Mouse (Mus musculus): ENCODE measurements around the gene Gm10097. TPM values are rescaled to one million over a fixed set of nuclear protein-coding genes. Genes with fewer than 3 reads are reported as not detected.

Gm10097 gene
- polyA plus RNA-seq, 1 experiment from 2014 or later, result 0.13 TPM

- no peaks in the 10 kb centered on the region for H3K4me1 ChIP-seq (ENCODE audit: control insufficient read depth, insufficient read depth, low read length)
- no peak overlapping the region for H3K27ac ChIP-seq (ENCODE audit: low read length)
- H3K27me3 ChIP-seq (ENCODE audit: control insufficient read depth, insufficient read depth, low read length), result no peaks in the 10 kb centered on the region
- no peaks in the 10 kb centered on the region for H3K9me3 ChIP-seq (replicated peaks; ENCODE audit: control insufficient read depth, low read length)
- peaks cover 14% of the 10 kb centered on the region for H3K36me3 ChIP-seq (ENCODE audit: control insufficient read depth, insufficient read depth, low read length)
- H3K4me2 ChIP-seq (ENCODE audit: low read depth, low read length), result no peak overlapping the region
- no peak overlapping the region for H3K9ac ChIP-seq (ENCODE audit: low read length)
- ATAC-seq (ENCODE audit: insufficient read depth, low FRiP score), result no peak
- 87% methylated on average over 7 of the region's 7 CpGs for WGBS
- H3K4me3 ChIP-seq (replicated peaks; ENCODE audit: low read length), result no peak overlapping the region
Observed at GRCm38 (mm10) chr10:5045213-5045612, 23.8 kb upstream of the Gm10097 start.

DNA sequence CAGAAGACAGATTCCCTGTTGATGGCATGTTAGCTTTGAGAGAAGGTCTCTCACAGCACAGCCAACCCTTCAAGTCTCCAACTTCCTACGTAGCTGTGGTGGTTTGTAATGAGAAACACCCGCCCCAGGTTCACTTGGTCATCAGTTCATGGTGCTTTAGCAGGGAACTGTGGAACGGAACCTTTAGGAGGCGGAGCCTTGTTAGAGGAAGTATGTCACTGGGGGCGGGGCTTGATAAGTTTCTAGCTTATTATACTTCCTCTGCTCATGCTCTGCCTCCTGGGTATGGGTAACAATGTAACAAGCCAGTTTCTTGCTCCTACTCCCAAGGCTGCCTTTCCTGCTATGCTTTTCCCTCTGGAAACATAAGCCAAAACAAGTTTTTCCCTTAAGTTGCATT is 23.3 kb upstream of the Gm10097 start:
- no peak overlapping the region for H3K27ac ChIP-seq (ENCODE audit: low read length)
- H3K9me3 ChIP-seq (replicated peaks; ENCODE audit: control insufficient read depth, low read length), result no peaks in the 10 kb centered on the region
- H3K9ac ChIP-seq (ENCODE audit: low read length), result no peak overlapping the region
- no peaks in the 10 kb centered on the region for H3K27me3 ChIP-seq (ENCODE audit: control insufficient read depth, insufficient read depth, low read length)
- WGBS, result 91% methylated on average over 5 of the region's 5 CpGs
- H3K4me1 ChIP-seq (ENCODE audit: control insufficient read depth, insufficient read depth, low read length), result no peaks in the 10 kb centered on the region
- peaks cover 11% of the 10 kb centered on the region for H3K36me3 ChIP-seq (ENCODE audit: control insufficient read depth, insufficient read depth, low read length)
- H3K4me2 ChIP-seq (ENCODE audit: low read depth, low read length), result no peak overlapping the region
- no peak overlapping the region for H3K4me3 ChIP-seq (replicated peaks; ENCODE audit: low read length)
- no peak for ATAC-seq (ENCODE audit: insufficient read depth, low FRiP score)

DNA sequence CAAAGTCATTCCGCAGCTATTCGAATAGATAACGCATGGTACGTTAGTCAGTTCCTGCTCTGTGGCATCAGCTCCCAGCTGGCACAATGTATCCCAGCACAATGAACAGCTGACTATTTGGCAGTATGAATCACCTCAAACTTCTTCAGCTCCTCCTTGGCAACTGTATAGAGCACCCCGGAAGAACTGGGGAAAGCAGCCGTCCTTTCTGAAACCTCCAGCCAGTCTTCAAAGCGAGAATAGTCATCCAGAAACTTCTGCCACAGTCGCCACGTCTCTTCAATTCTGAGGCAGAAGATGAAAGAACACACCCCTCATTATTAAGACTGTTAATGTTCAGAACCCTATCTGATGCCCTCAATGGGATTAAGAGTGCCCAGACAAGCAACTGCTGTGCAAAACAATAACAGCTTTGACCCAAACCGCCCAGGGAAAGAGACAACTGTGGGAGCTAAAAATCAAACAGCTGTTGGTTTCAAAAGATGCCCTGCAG is 12.7 kb upstream of the Gm10097 start:
- Histone ChIP-seq H3K9me3 (replicated peaks; ENCODE audit: control insufficient read depth, low read length) (no peaks in the 10 kb centered on the region), H3K36me3 (ENCODE audit: control insufficient read depth, insufficient read depth, low read length) (no peaks in the 10 kb centered on the region), H3K9ac (ENCODE audit: low read length) (no peak overlapping the region), H3K27me3 (ENCODE audit: control insufficient read depth, insufficient read depth, low read length) (no peaks in the 10 kb centered on the region), H3K4me3 (replicated peaks; ENCODE audit: low read length) (no peak overlapping the region), H3K4me2 (ENCODE audit: low read depth, low read length) (no peak overlapping the region), H3K4me1 (ENCODE audit: control insufficient read depth, insufficient read depth, low read length) (no peaks in the 10 kb centered on the region), H3K27ac (ENCODE audit: low read length) (no peak overlapping the region)
- 82% methylated on average over 10 of the region's 10 CpGs for WGBS
- no peak for ATAC-seq (ENCODE audit: insufficient read depth, low FRiP score)

- H3K4me3 ChIP-seq (replicated peaks; ENCODE audit: low read length), result no peak overlapping the region
- H3K4me1 ChIP-seq (ENCODE audit: control insufficient read depth, insufficient read depth, low read length), result no peaks in the 10 kb centered on the region
- no peaks in the 10 kb centered on the region for H3K27me3 ChIP-seq (ENCODE audit: control insufficient read depth, insufficient read depth, low read length)
- no peaks in the 10 kb centered on the region for H3K36me3 ChIP-seq (ENCODE audit: control insufficient read depth, insufficient read depth, low read length)
- no peaks in the 10 kb centered on the region for H3K9me3 ChIP-seq (replicated peaks; ENCODE audit: control insufficient read depth, low read length)
- no peak overlapping the region for H3K9ac ChIP-seq (ENCODE audit: low read length)
- 82% methylated on average over 3 of the region's 3 CpGs for WGBS
- no peak overlapping the region for H3K4me2 ChIP-seq (ENCODE audit: low read depth, low read length)
- no peak for ATAC-seq (ENCODE audit: insufficient read depth, low FRiP score)
- no peak overlapping the region for H3K27ac ChIP-seq (ENCODE audit: low read length)
Observed at GRCm38 (mm10) chr10:5056940-5057339, 12.1 kb upstream of the Gm10097 start.

GRCm38 (mm10) chr10:5057661-5058060 is 11.3 kb upstream of the Gm10097 start:
- Histone ChIP-seq H3K9ac (ENCODE audit: low read length) (no peak overlapping the region), H3K4me2 (ENCODE audit: low read depth, low read length) (no peak overlapping the region), H3K4me1 (ENCODE audit: control insufficient read depth, insufficient read depth, low read length) (no peaks in the 10 kb centered on the region), H3K27me3 (ENCODE audit: control insufficient read depth, insufficient read depth, low read length) (no peaks in the 10 kb centered on the region), H3K36me3 (ENCODE audit: control insufficient read depth, insufficient read depth, low read length) (no peaks in the 10 kb centered on the region), H3K9me3 (replicated peaks; ENCODE audit: control insufficient read depth, low read length) (no peaks in the 10 kb centered on the region), H3K27ac (ENCODE audit: low read length) (no peak overlapping the region), H3K4me3 (replicated peaks; ENCODE audit: low read length) (no peak overlapping the region)
- ATAC-seq (ENCODE audit: insufficient read depth, low FRiP score), result no peak
- 90% methylated on average over 15 of the region's 15 CpGs for WGBS

- 79% methylated on average over 2 of the region's 2 CpGs for WGBS
- ATAC-seq (ENCODE audit: insufficient read depth, low FRiP score), result no peak
- H3K4me2 ChIP-seq (ENCODE audit: low read depth, low read length), result no peak overlapping the region
- H3K4me3 ChIP-seq (replicated peaks; ENCODE audit: low read length), result no peak overlapping the region
- H3K9ac ChIP-seq (ENCODE audit: low read length), result no peak overlapping the region
- no peaks in the 10 kb centered on the region for H3K4me1 ChIP-seq (ENCODE audit: control insufficient read depth, insufficient read depth, low read length)
- H3K27me3 ChIP-seq (ENCODE audit: control insufficient read depth, insufficient read depth, low read length), result no peaks in the 10 kb centered on the region
- no peaks in the 10 kb centered on the region for H3K36me3 ChIP-seq (ENCODE audit: control insufficient read depth, insufficient read depth, low read length)
- no peak overlapping the region for H3K27ac ChIP-seq (ENCODE audit: low read length)
- H3K9me3 ChIP-seq (replicated peaks; ENCODE audit: control insufficient read depth, low read length), result no peaks in the 10 kb centered on the region
Observed at GRCm38 (mm10) chr10:5058876-5059275, 10.1 kb upstream of the Gm10097 start.

- H3K4me3 ChIP-seq (replicated peaks; ENCODE audit: low read length), result no peak overlapping the region
- H3K27ac ChIP-seq (ENCODE audit: low read length), result no peak overlapping the region
- no peaks in the 10 kb centered on the region for H3K27me3 ChIP-seq (ENCODE audit: control insufficient read depth, insufficient read depth, low read length)
- no peak overlapping the region for H3K4me2 ChIP-seq (ENCODE audit: low read depth, low read length)
- no peaks in the 10 kb centered on the region for H3K36me3 ChIP-seq (ENCODE audit: control insufficient read depth, insufficient read depth, low read length)
- WGBS, result 64% methylated on average over 2 of the region's 2 CpGs
- no peak for ATAC-seq (ENCODE audit: insufficient read depth, low FRiP score)
- H3K9ac ChIP-seq (ENCODE audit: low read length), result no peak overlapping the region
- H3K4me1 ChIP-seq (ENCODE audit: control insufficient read depth, insufficient read depth, low read length), result no peaks in the 10 kb centered on the region
- no peaks in the 10 kb centered on the region for H3K9me3 ChIP-seq (replicated peaks; ENCODE audit: control insufficient read depth, low read length)
Observed at GRCm38 (mm10) chr10:5059983-5060382, 9.0 kb upstream of the Gm10097 start.

- Histone ChIP-seq H3K4me2 (ENCODE audit: low read depth, low read length) (no peak overlapping the region), H3K9me3 (replicated peaks; ENCODE audit: control insufficient read depth, low read length) (no peaks in the 10 kb centered on the region), H3K4me3 (replicated peaks; ENCODE audit: low read length) (no peak overlapping the region), H3K9ac (ENCODE audit: low read length) (no peak overlapping the region), H3K4me1 (ENCODE audit: control insufficient read depth, insufficient read depth, low read length) (no peaks in the 10 kb centered on the region), H3K27me3 (ENCODE audit: control insufficient read depth, insufficient read depth, low read length) (no peaks in the 10 kb centered on the region), H3K36me3 (ENCODE audit: control insufficient read depth, insufficient read depth, low read length) (no peaks in the 10 kb centered on the region), H3K27ac (ENCODE audit: low read length) (no peak overlapping the region)
- 77% methylated on average over 3 of the region's 3 CpGs for WGBS
- ATAC-seq (ENCODE audit: insufficient read depth, low FRiP score), result no peak
Observed at GRCm38 (mm10) chr10:5067113-5067512, 1.9 kb upstream of the Gm10097 start.

- ATAC-seq (ENCODE audit: insufficient read depth, low FRiP score), result no peak
- H3K36me3 ChIP-seq (ENCODE audit: control insufficient read depth, insufficient read depth, low read length), result no peaks in the 10 kb centered on the region
- 87% methylated on average over 11 of the region's 11 CpGs for WGBS
- no peak overlapping the region for H3K9ac ChIP-seq (ENCODE audit: low read length)
- H3K4me3 ChIP-seq (replicated peaks; ENCODE audit: low read length), result no peak overlapping the region
- no peak overlapping the region for H3K27ac ChIP-seq (ENCODE audit: low read length)
- no peaks in the 10 kb centered on the region for H3K27me3 ChIP-seq (ENCODE audit: control insufficient read depth, insufficient read depth, low read length)
- H3K4me1 ChIP-seq (ENCODE audit: control insufficient read depth, insufficient read depth, low read length), result no peaks in the 10 kb centered on the region
- no peak overlapping the region for H3K4me2 ChIP-seq (ENCODE audit: low read depth, low read length)
- H3K9me3 ChIP-seq (replicated peaks; ENCODE audit: control insufficient read depth, low read length), result no peaks in the 10 kb centered on the region
Observed at GRCm38 (mm10) chr10:5070168-5070940, 1.4 kb downstream of the Gm10097 start.

All from stomach, embryonic 16.5 days (tissue).